Mouse (Mus musculus) limb, embryonic 14.5 days (tissue): ENCODE data around the gene Ulk4. TPM values are rescaled to one million over a fixed set of nuclear protein-coding genes. Genes with fewer than 3 reads are reported as not detected.
A peak's percentile ranks its signal among the peaks of the same experiment; 100 is the strongest.

Experiments
- ATAC-seq: fragments of 200-750 bp; cut with Nextera tagmentation; 2 replicates; pipeline ENCODE4 v1.8.0; 2017; ENCODE audit warnings: low read depth, moderate number of reproducible peaks, moderate TSS enrichment; ENCODE audit not compliant: low FRiP score
- DNase-seq: peaks from one replicate; pipeline ENCODE4 v3.0.0-alpha.2; 2015; ENCODE audit warnings: low spot score
- H3K27ac ChIP-seq: fragments of 300-500 bp; sonication (generic); replicated peaks from 2 replicates; pipeline ENCODE4 v1.5.1; 2014; ENCODE audit warnings: low read depth, mild to moderate bottlenecking, low read length, moderate library complexity, mixed read lengths
- H3K27me3 ChIP-seq: fragments of 300-500 bp; sonication (generic); 2 replicates; pipeline ENCODE4 v1.6.1; 2014; ENCODE audit warnings: low read length, mixed read lengths; ENCODE audit not compliant: control insufficient read depth, insufficient read depth
- H3K36me3 ChIP-seq: fragments of 300-500 bp; sonication (generic); 2 replicates; pipeline ENCODE4 v1.6.1; 2014; ENCODE audit warnings: mild to moderate bottlenecking, low read length, moderate library complexity, mixed read lengths; ENCODE audit not compliant: control insufficient read depth, insufficient read depth
- H3K4me1 ChIP-seq: fragments of 300-500 bp; sonication (generic); 2 replicates; pipeline ENCODE4 v1.6.1; 2014; ENCODE audit warnings: antibody characterized with exemption, low read length, mixed read lengths; ENCODE audit not compliant: control insufficient read depth, insufficient read depth
- H3K4me2 ChIP-seq: fragments of 300-500 bp; sonication (generic); replicated peaks from 2 replicates; pipeline ENCODE4 v1.6.1; 2014; ENCODE audit warnings: low read depth, mild to moderate bottlenecking, low read length, moderate library complexity; ENCODE audit not compliant: severe bottlenecking
- H3K4me3 ChIP-seq: fragments of 300-500 bp; sonication (generic); replicated peaks from 2 replicates; pipeline ENCODE4 v1.5.1; 2014; ENCODE audit warnings: low read length
- H3K9ac ChIP-seq: fragments of 300-500 bp; sonication (generic); 2 replicates; pipeline ENCODE4 v1.6.1; 2014; ENCODE audit warnings: mild to moderate bottlenecking, low read depth, low read length, moderate library complexity; ENCODE audit not compliant: severe bottlenecking
- H3K9me3 ChIP-seq: fragments of 300-500 bp; sonication (generic); 2 replicates; pipeline ENCODE4 v1.6.1; 2016; ENCODE audit warnings: low read length; ENCODE audit not compliant: control insufficient read depth
- POLR2A ChIP-seq: fragments of 200-500 bp; IDR thresholded peaks from 2 replicates; pipeline ENCODE4 v1.8.0; 2012; ENCODE audit warnings: inconsistent platforms, mild to moderate bottlenecking, moderate library complexity, borderline replicate concordance; ENCODE audit not compliant: insufficient read depth, insufficient read length; ENCODE audit errors: extremely low read depth
- WGBS: fragments of 180-500 bp; shearing (Covaris S2); extraction: QIAGEN DNeasy Blood & Tissue Kit; methylation state at CpG from one replicate; pipeline ENCODE4 v1.1.7; 2014; 5-methylcytosine and 5-hydroxymethylcytosine counted together
- polyA plus RNA-seq, 2 experiments: library from polyadenylated mRNA; depleted of rRNA in 1 of 2; stranded (reverse) in 1 of 2; unstranded in 1 of 2; fragments of >200 nt; fragmentation: Nextera tagmentation in 1 of 2; extraction: Ambion mirVana in 1 of 2; gene quantifications; 2 replicates each; pipeline versions ENCODE4 v1.2.1 to v1.2.3; 2012 to 2014

The Ulk4 gene
- polyA plus RNA-seq, 2 experiments: 6.4 to 123 TPM

- Histone ChIP-seq H3K4me2 (no peak overlapping the region), H3K4me3 (no peak overlapping the region), H3K9me3 (no peaks in the 10 kb centered on the region), H3K4me1 (0 out of 2 replicates have a peak, but pooled peaks cover 2% of the 10 kb centered on the region), H3K9ac (no peak overlapping the region), H3K36me3 (peaks cover 94% of the 10 kb centered on the region), H3K27ac (no peak overlapping the region), H3K27me3 (no peaks in the 10 kb centered on the region)
- no peak for TF ChIP-seq POLR2A
- no peak for ATAC-seq
- no peak for DNase-seq
- WGBS: 82% methylated on average over 10 of the region's 10 CpGs
Measured at GRCm38 (mm10) chr9:120965007-120965406, 312.0 kb downstream of the Ulk4 start.

- DNase-seq (no peak), ATAC-seq (no peak)
- Histone ChIP-seq H3K27ac (no peak overlapping the region), H3K4me3 (no peak overlapping the region), H3K27me3 (no peaks in the 10 kb centered on the region), H3K9me3 (no peaks in the 10 kb centered on the region), H3K9ac (no peak overlapping the region), H3K4me2 (no peak overlapping the region), H3K4me1 (0 out of 2 replicates have a peak, but pooled peaks cover 2% of the 10 kb centered on the region), H3K36me3 (peaks cover 98% of the 10 kb centered on the region)
- no peak for TF ChIP-seq POLR2A
- WGBS: 83% methylated on average over 5 of the region's 5 CpGs
Measured at GRCm38 (mm10) chr9:120964224-120964623, 312.8 kb downstream of the Ulk4 start.

GRCm38 (mm10) chr9:120963720-120964119, 313.3 kb downstream of the Ulk4 start:
- no peak overlapping the region for H3K9ac ChIP-seq
- no peak for DNase-seq
- no peak for TF ChIP-seq POLR2A
- H3K4me1 ChIP-seq: 0 out of 2 replicates have a peak, but pooled peaks cover 2% of the 10 kb centered on the region
- H3K4me2 ChIP-seq: no peak overlapping the region
- 82% methylated on average over 3 of the region's 3 CpGs for WGBS
- H3K27me3 ChIP-seq: no peaks in the 10 kb centered on the region
- peaks cover 98% of the 10 kb centered on the region for H3K36me3 ChIP-seq
- H3K9me3 ChIP-seq: no peaks in the 10 kb centered on the region
- H3K4me3 ChIP-seq: no peak overlapping the region
- ATAC-seq: no peak
- no peak overlapping the region for H3K27ac ChIP-seq

- Histone ChIP-seq H3K27ac (no peak overlapping the region), H3K4me1 (0 out of 2 replicates have a peak, but pooled peaks cover 2% of the 10 kb centered on the region), H3K9me3 (no peaks in the 10 kb centered on the region), H3K9ac (no peak overlapping the region), H3K4me3 (no peak overlapping the region), H3K4me2 (no peak overlapping the region), H3K27me3 (no peaks in the 10 kb centered on the region), H3K36me3 (peaks cover 98% of the 10 kb centered on the region)
- ATAC-seq: no peak
- no peak for DNase-seq
- TF ChIP-seq POLR2A: no peak
- WGBS: 74% methylated on average over 4 of the region's 4 CpGs
Measured at GRCm38 (mm10) chr9:120963104-120963503, 313.9 kb downstream of the Ulk4 start.

- TF ChIP-seq POLR2A: no peak
- no peaks in the 10 kb centered on the region for H3K9me3 ChIP-seq
Measured at GRCm38 (mm10) chr9:120961969-120962700, 314.9 kb downstream of the Ulk4 start.

GRCm38 (mm10) chr9:120961466-120961865, 315.5 kb downstream of the Ulk4 start:
- H3K4me2 ChIP-seq: no peak overlapping the region
- H3K36me3 ChIP-seq: peaks cover 98% of the 10 kb centered on the region
- no peaks in the 10 kb centered on the region for H3K9me3 ChIP-seq
- H3K4me3 ChIP-seq: no peak overlapping the region
- 73% methylated on average over 3 of the region's 3 CpGs for WGBS
- H3K27me3 ChIP-seq: no peaks in the 10 kb centered on the region
- DNase-seq (no peak), ATAC-seq (no peak)
- H3K9ac ChIP-seq: no peak overlapping the region
- TF ChIP-seq POLR2A: no peak
- 0 out of 2 replicates have a peak overlapping the region, but pooled peaks have one; percentile 13 for H3K27ac ChIP-seq
- H3K4me1 ChIP-seq: 0 out of 2 replicates have a peak, but pooled peaks cover 2% of the 10 kb centered on the region

More at GRCm38 (mm10) chr9:120961969-120962700, 314.9 kb downstream of the Ulk4 start:
- no peak overlapping the region for H3K4me2 ChIP-seq
- ATAC-seq: no peak
- no peak overlapping the region for H3K9ac ChIP-seq
- no peak overlapping the region for H3K27ac ChIP-seq
- H3K36me3 ChIP-seq: peaks cover 98% of the 10 kb centered on the region
- H3K4me1 ChIP-seq: 0 out of 2 replicates have a peak, but pooled peaks cover 2% of the 10 kb centered on the region
- no peak for DNase-seq
- no peaks in the 10 kb centered on the region for H3K27me3 ChIP-seq
- no peak overlapping the region for H3K4me3 ChIP-seq
- 68% methylated on average over 3 of the region's 3 CpGs for WGBS
